Mouse (Mus musculus) MEL-GATA-1-ER (cell line): ENCODE measurements around the gene Irak3.

Experiments used
- DNase-seq: peaks from one replicate; pipeline ENCODE4 v3.0.0-alpha.2; 2012; ENCODE audit warnings: low read depth; ENCODE audit errors: extremely low read depth

The Irak3 gene

GRCm38 (mm10) chr10:120111691-120112319 lies 90.1 kb downstream of the Irak3 start:
- peak; percentile 34 for DNase-seq

- DNase-seq = no peak
These were observed 101.1 kb downstream of the Irak3 start for GRCm38 (mm10) chr10:120100806-120101205.

- no peak for DNase-seq
These were observed 104.4 kb downstream of the Irak3 start for GRCm38 (mm10) chr10:120097564-120097963.

- DNase-seq = no peak
These were observed 106.2 kb downstream of the Irak3 start for GRCm38 (mm10) chr10:120095716-120096115.

GRCm38 (mm10) chr10:120095136-120095535 lies 106.8 kb downstream of the Irak3 start:
- no peak for DNase-seq

GRCm38 (mm10) chr10:120092548-120092947 lies 109.4 kb downstream of the Irak3 start:
- no peak for DNase-seq
